Mouse (Mus musculus) monocyte, adult 2 months (primary cell): Measurements from ENCODE around the gene Copz2.
A peak's percentile ranks its signal among the peaks of the same experiment; 100 is the strongest.

Source experiments
- DNase-seq, 2 experiments: peaks; one replicate each; pipeline ENCODE4 v3.0.0; 2022; ENCODE audit warnings: low spot score in 2 of 2, low read depth in 1 of 2

The Copz2 gene

DNA sequence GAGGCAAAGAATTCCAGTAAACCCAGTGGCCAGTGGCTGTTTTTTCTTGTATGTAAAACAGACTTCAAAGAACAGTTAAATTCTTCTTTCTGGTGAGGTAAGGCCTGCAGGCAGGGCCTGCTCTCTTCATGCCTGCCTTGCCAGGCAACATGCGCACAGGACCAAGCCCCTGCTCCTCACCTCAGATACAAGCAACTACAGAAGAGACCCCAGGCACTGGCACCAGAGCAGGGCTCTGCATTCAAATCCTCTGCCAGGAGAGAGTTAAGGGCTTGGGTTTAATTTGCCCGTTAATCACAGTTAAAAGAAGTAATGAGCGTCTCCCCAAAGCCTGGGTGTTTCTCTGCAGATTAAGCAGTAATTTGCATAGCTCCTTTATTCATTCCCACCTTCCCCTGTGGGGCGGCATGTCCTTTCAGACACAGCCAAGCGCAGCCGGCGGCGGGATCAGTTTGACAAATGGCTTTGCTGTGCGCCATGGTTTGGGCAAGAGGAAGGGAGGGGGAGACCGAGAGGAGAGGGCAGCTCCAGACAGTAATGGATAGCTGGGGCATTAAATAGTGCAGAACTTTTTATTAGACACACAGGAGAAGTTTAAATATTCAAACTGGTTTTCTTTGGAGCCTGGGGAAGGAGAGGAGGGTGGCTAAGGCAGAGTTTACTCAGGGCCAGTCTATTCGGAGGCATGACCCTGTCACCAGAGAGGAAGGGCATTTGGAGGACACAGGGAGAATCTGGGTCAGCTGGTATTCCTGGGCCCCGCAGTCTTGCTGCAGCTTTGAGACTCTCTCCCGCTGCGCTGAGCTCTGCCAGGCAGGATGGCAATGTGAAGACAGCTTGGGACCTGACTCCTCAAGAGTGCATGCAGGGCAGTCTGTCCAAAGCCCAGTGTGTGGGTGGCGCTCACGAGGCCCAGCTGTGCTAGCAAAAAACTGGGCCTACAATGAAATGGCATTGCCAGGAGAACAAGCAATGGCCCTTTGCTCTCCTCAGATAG lies 53.3 kb downstream of the Copz2 start:
- DNase-seq = no peak

DNA sequence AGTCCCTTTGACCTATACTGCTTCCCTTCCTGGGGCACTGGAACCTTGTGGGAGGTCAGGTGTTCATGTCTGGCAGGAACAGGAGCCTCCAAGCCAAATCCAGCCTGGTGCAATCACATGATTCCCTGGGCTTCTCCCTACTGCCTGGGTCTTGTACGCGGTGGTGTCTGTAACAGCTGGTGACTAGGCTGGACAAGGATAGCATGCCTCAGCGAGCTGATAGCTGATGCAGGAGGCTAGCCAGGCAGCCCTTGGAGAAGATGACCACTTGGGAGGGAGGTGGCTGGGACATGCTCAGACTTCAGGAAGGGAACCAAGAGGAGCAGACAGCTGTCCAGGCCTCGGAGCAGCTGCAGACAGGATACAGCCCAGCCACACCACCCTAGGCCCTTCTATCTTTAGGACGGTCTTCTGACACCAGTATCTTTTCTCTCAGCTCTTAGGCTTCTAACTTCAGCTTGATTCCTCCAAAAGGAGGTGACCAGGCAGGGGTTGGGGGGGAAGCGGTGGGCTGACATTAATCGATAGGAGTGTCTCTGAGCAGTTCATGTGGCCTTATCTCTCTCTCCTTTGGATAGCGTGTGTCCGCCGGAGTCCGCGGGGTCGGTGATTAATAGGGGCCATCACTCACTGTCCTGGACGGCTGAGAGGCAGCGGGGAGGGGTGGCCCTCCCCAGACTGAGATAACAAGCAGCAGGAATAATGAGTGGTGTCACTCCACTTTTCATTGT lies 56.9 kb downstream of the Copz2 start:
- DNase-seq = no peak

GRCm38 (mm10) chr11:96908594-96908993 lies 58.9 kb downstream of the Copz2 start:
- DNase-seq = no peak

DNA sequence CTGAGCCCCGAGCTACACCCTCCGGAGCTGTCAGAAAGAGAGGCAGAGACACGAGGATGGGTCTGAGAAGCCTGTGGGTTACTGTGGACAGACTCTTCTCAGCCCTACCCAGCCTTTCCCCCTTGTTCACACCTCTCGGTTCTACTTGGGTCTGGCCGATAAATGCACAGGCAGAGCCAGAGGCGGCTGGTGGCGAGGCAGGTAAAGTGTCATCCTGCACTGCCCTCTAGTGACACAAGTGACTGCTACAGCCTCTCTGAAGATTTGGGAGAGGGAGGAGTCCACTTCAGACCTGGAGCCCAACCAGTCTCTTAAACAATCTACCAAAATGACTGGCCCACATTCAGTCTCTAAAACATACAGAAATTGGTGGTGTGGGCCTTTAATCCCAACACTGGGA lies 60.3 kb downstream of the Copz2 start:
- peak; percentile 28 to 50 for DNase-seq
